Mouse (Mus musculus) heart, adult 2 months (tissue): ENCODE data around the gene Abcg4. TPM values are rescaled to one million over a fixed set of nuclear protein-coding genes. Genes with fewer than 3 reads are reported as not detected.

Experiments used
- DNase-seq, 2 experiments: peaks; one replicate each; pipeline ENCODE4 v3.0.0; 2021
- H3K27ac ChIP-seq: fragments of 200-600 bp; 2 replicates; pipeline ENCODE4 v1.8.1; 2022
- H3K27me3 ChIP-seq: fragments of 200-500 bp; 2 replicates; pipeline ENCODE4 v1.6.1; 2012; ENCODE audit warnings: mild to moderate bottlenecking, low read length, inconsistent platforms, mixed read lengths; ENCODE audit not compliant: control insufficient read depth, insufficient read depth
- H3K36me3 ChIP-seq: fragments of 200-500 bp; 2 replicates; pipeline ENCODE4 v1.6.1; 2012; ENCODE audit warnings: low read length, inconsistent platforms; ENCODE audit not compliant: control insufficient read depth, insufficient read depth
- H3K4me1 ChIP-seq: fragments of 200-500 bp; 2 replicates; pipeline ENCODE4 v1.6.1; 2011; ENCODE audit warnings: low read length; ENCODE audit not compliant: control insufficient read depth, insufficient read depth
- H3K4me3 ChIP-seq: fragments of 200-600 bp; 2 replicates; pipeline ENCODE4 v1.8.1; 2022
- H3K79me2 ChIP-seq: fragments of 200-500 bp; replicated peaks from 2 replicates; pipeline ENCODE4 v1.6.1; 2012; ENCODE audit warnings: mild to moderate bottlenecking, inconsistent platforms, low read length, moderate library complexity, mixed read lengths; ENCODE audit not compliant: control insufficient read depth, insufficient read depth
- H3K9ac ChIP-seq: fragments of 200-500 bp; 2 replicates; pipeline ENCODE4 v1.6.1; 2012; ENCODE audit warnings: low read depth, mild to moderate bottlenecking, control low read depth, inconsistent platforms, low read length, mixed read lengths
- CTCF ChIP-seq: fragments of 200-600 bp; IDR thresholded peaks from 2 replicates; pipeline ENCODE4 v1.8.1; 2022; ENCODE audit warnings: antibody characterized with exemption, mild to moderate bottlenecking, moderate library complexity
- EP300 ChIP-seq: fragments of 200-500 bp; IDR thresholded peaks from 2 replicates; pipeline ENCODE4 v1.6.1; 2011; ENCODE audit warnings: low read depth, low read length, control low read depth; ENCODE audit not compliant: insufficient read depth
- POLR2A ChIP-seq: fragments of 200-500 bp; IDR thresholded peaks from 2 replicates; pipeline ENCODE4 v1.6.1; 2011; ENCODE audit warnings: mild to moderate bottlenecking, low read depth, low read length, control low read depth; ENCODE audit not compliant: insufficient read depth
- WGBS: fragments of 180-500 bp; shearing (Covaris S2); methylation state at CpG from one replicate; pipeline ENCODE4 v1.1.7; 2018; 5-methylcytosine and 5-hydroxymethylcytosine counted together
- intact Hi-C: fragments of 180-260 bp; cut with DNase I; formaldehyde crosslinking; loops from one replicate; pipeline ENCODE4 v1.15.1; 2025
- polyA plus RNA-seq: library from polyadenylated mRNA; depleted of rRNA; stranded (reverse); fragments of >200 nt; gene quantifications from 2 replicates; pipeline ENCODE4 v1.2.3, GENCODE M21; 2012
- total RNA-seq, 2 experiments: library from RNA; stranded (reverse); gene quantifications; 2 replicates each; pipeline ENCODE4 v1.2.3; 2021

Gene Abcg4
- total and polyA plus RNA-seq, 3 experiments: 0.42 to 2.1 (median 0.75) TPM

- no peaks in the 10 kb centered on the region for H3K36me3 ChIP-seq
Measured at GRCm38 (mm10) chr9:44292490-44292889, 4.1 kb upstream of the Abcg4 start.

GRCm38 (mm10) chr9:44288959-44289291 is 510 bp upstream of the Abcg4 start:
- WGBS: 18% methylated on average over 11 of the region's 11 CpGs
- TF ChIP-seq POLR2A (no peak), CTCF (no peak), EP300 (no peak)
- intact Hi-C loops: no loop called here
- Histone ChIP-seq H3K79me2 (no peaks in the 10 kb centered on the region), H3K36me3 (no peaks in the 10 kb centered on the region), H3K9ac (no peak overlapping the region), H3K4me3 (no peak overlapping the region), H3K27ac (no peak overlapping the region), H3K27me3 (peaks cover 11% of the 10 kb centered on the region; the same call in 1 of the 2 replicates), H3K4me1 (peaks cover 3% of the 10 kb centered on the region; the same call in 1 of the 2 replicates)
- no peak for DNase-seq

More at GRCm38 (mm10) chr9:44292490-44292889, 4.1 kb upstream of the Abcg4 start:
- peak; percentile 73 for TF ChIP-seq CTCF
- no peak for TF ChIP-seq POLR2A
- no peak for TF ChIP-seq EP300
- Histone ChIP-seq H3K79me2 (no peaks in the 10 kb centered on the region), H3K4me3 (no peak overlapping the region), H3K27ac (no peak overlapping the region), H3K9ac (no peak overlapping the region), H3K27me3 (peaks cover 7% of the 10 kb centered on the region; the same call in 1 of the 2 replicates), H3K4me1 (peaks cover 3% of the 10 kb centered on the region; the same call in 1 of the 2 replicates)
- whole genome bisulfite sequencing: 67% methylated on average over 3 of the region's 3 CpGs
- peak; percentile 36 to 48 for DNase-seq
- intact Hi-C loops: loop anchor here (1.0 to 5.0 kb wide), 3 partner anchors 42 to 100 kb away; partner anchors contain the start of gene H2afx

GRCm38 (mm10) chr9:44287401-44288075 is 877 bp downstream of the Abcg4 start:
- peak in 1 of 2 experiments; percentile 28 for DNase-seq
- WGBS: 6% methylated on average over 47 of the region's 47 CpGs
- Histone ChIP-seq H3K79me2 (no peaks in the 10 kb centered on the region), H3K4me3 (peak overlapping the region; percentile 46), H3K9ac (peak overlapping the region; percentile 40), H3K4me1 (peaks cover 3% of the 10 kb centered on the region; the same call in 1 of the 2 replicates), H3K27ac (no peak overlapping the region), H3K36me3 (no peaks in the 10 kb centered on the region), H3K27me3 (peaks cover 11% of the 10 kb centered on the region; the same call in 1 of the 2 replicates)
- intact Hi-C loops: no loop called here
- TF ChIP-seq CTCF (no peak), EP300 (no peak), POLR2A (no peak)

- DNase-seq: no peak
- H3K9ac ChIP-seq: peak overlapping the region; percentile 40
- no peak overlapping the region for H3K4me3 ChIP-seq
- H3K27ac ChIP-seq: no peak overlapping the region
- H3K36me3 ChIP-seq: no peaks in the 10 kb centered on the region
- H3K27me3 ChIP-seq: peaks cover 11% of the 10 kb centered on the region; the same call in 1 of the 2 replicates
- peaks cover 3% of the 10 kb centered on the region; the same call in 1 of the 2 replicates for H3K4me1 ChIP-seq
- TF ChIP-seq CTCF (no peak), POLR2A (no peak), EP300 (no peak)
- WGBS: 43% methylated on average over 11 of the region's 11 CpGs
- intact Hi-C loops: no loop called here
- H3K79me2 ChIP-seq: no peaks in the 10 kb centered on the region
Measured at GRCm38 (mm10) chr9:44287003-44287400, 1.4 kb downstream of the Abcg4 start.

GRCm38 (mm10) chr9:44286256-44286850 is 2.1 kb downstream of the Abcg4 start:
- H3K4me3 ChIP-seq: no peak overlapping the region
- no peak overlapping the region for H3K9ac ChIP-seq
- peak in 1 of 2 experiments; percentile 31 for DNase-seq

GRCm38 (mm10) chr9:44283183-44283582 is 5.2 kb downstream of the Abcg4 start:
- intact Hi-C loops: no loop called here
- WGBS: 41% methylated on average over 5 of the region's 5 CpGs

More at GRCm38 (mm10) chr9:44286256-44286850, 2.1 kb downstream of the Abcg4 start:
- Histone ChIP-seq H3K79me2 (no peaks in the 10 kb centered on the region), H3K27me3 (peaks cover 11% of the 10 kb centered on the region; the same call in 1 of the 2 replicates), H3K36me3 (no peaks in the 10 kb centered on the region), H3K4me1 (peaks cover 3% of the 10 kb centered on the region; the same call in 1 of the 2 replicates), H3K27ac (no peak overlapping the region)
- no peak for TF ChIP-seq POLR2A
- TF ChIP-seq EP300: no peak
- no peak for TF ChIP-seq CTCF
- intact Hi-C loops: no loop called here
- WGBS: 35% methylated on average over 6 of the region's 6 CpGs

More at GRCm38 (mm10) chr9:44283183-44283582, 5.2 kb downstream of the Abcg4 start:
- H3K36me3 ChIP-seq: no peaks in the 10 kb centered on the region
- H3K79me2 ChIP-seq: no peaks in the 10 kb centered on the region
- no peak overlapping the region for H3K27ac ChIP-seq
- TF ChIP-seq CTCF: no peak
- TF ChIP-seq POLR2A: no peak
- no peak for TF ChIP-seq EP300
- no peak overlapping the region for H3K4me3 ChIP-seq
- no peak overlapping the region for H3K9ac ChIP-seq
- H3K4me1 ChIP-seq: no peaks in the 10 kb centered on the region
- DNase-seq: no peak
- peaks cover 9% of the 10 kb centered on the region; the same call in 1 of the 2 replicates for H3K27me3 ChIP-seq
